Mouse (Mus musculus): ENCODE data around the gene Tas1r3. TPM values are rescaled to one million over a fixed set of nuclear protein-coding genes. Genes with fewer than 3 reads are reported as not detected.
A peak's percentile ranks its signal among the peaks of the same experiment; 100 is the strongest.

Gene Tas1r3
- polyA plus RNA-seq, 1 experiment from 2014 or later = 0.84 TPM

GRCm38 (mm10) chr4:155831205-155831766, 31.9 kb downstream of the Tas1r3 start, which contains the start of gene Aurkaip1:
Gene Aurkaip1 (plus strand): TSS chr4:155831272.
- Histone ChIP-seq H3K9ac (replicated peaks; ENCODE audit: low read depth, low read length) (peak within 1 kb of the TSS; percentile 86), H3K27ac (ENCODE audit: low read length) (peak within 1 kb of the TSS; percentile 87), H3K9me3 (ENCODE audit: control insufficient read depth, low read length) (no peaks in the 10 kb centered on the region), H3K36me3 (ENCODE audit: control insufficient read depth, insufficient read depth) (peaks cover 7% of the 10 kb centered on the region; the same call in 1 of the 2 replicates), H3K4me3 (replicated peaks; ENCODE audit: low read length) (peak within 1 kb of the TSS; percentile 78), H3K4me2 (ENCODE audit: low read length) (peak within 1 kb of the TSS; percentile 93), H3K4me1 (replicated peaks; ENCODE audit: control insufficient read depth, insufficient read depth, low read length) (peaks cover 24% of the 10 kb centered on the region), H3K27me3 (replicated peaks; ENCODE audit: control insufficient read depth, insufficient read depth, low read length) (no peaks in the 10 kb centered on the region)
- peak; percentile 95 for ATAC-seq
- under 1% methylated on average over 49 of the region's 49 CpGs for WGBS

DNA sequence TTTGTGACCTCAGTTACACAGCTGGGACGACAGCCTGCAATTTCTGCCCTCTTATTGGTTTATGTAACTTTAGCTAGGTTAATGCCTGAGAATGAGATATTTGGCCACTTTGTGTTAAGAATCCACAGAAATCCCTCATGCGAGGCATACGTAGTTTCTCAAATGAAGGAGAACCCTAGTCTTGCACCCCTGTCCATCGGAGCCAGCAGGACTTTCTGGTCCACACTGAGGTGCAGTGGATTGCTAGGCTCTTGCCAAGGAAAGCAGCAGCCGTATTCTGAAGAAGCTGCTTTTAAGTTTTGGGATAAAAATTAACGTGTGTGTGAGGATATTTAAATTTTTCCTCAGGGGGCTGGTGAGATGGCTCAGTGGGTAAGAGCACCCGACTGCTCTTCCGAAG, 32.6 kb downstream of the Tas1r3 start:
- Histone ChIP-seq H3K4me3 (replicated peaks; ENCODE audit: low read length) (peak overlapping the region; percentile 78), H3K27me3 (replicated peaks; ENCODE audit: control insufficient read depth, insufficient read depth, low read length) (no peaks in the 10 kb centered on the region), H3K4me1 (replicated peaks; ENCODE audit: control insufficient read depth, insufficient read depth, low read length) (peaks cover 24% of the 10 kb centered on the region), H3K27ac (ENCODE audit: low read length) (0 out of 2 replicates have a peak overlapping the region, but pooled peaks have one; percentile 6), H3K36me3 (ENCODE audit: control insufficient read depth, insufficient read depth) (peaks cover 9% of the 10 kb centered on the region; the same call in 1 of the 2 replicates), H3K4me2 (ENCODE audit: low read length) (peak overlapping the region; percentile 93), H3K9me3 (ENCODE audit: control insufficient read depth, low read length) (no peaks in the 10 kb centered on the region), H3K9ac (replicated peaks; ENCODE audit: low read depth, low read length) (no peak overlapping the region; the same call in 1 of the 2 replicates)
- WGBS = 55% methylated on average over 8 of the region's 8 CpGs
- ATAC-seq = no peak

DNA sequence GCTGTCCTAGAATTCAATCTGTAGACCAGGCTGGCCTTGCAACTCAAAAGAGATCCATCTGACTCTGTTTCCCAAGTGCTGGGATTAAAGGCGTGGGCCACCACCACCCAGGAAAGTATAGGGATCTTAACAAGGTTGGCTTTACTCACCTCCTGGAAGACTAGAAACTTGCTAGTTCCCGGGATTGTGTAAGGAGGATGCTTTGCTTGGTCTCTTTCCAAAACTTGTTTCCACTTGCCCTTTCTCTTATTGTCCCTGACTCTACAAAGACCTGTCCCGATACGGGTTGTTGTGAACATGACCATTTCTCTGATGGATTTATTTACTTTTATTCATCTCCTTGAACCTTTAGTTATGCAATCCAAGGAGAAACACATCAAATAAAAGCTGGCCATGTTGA, 33.3 kb downstream of the Tas1r3 start:
- peaks cover 24% of the 10 kb centered on the region for H3K4me1 ChIP-seq (replicated peaks; ENCODE audit: control insufficient read depth, insufficient read depth, low read length)
- no peak overlapping the region for H3K9ac ChIP-seq (replicated peaks; ENCODE audit: low read depth, low read length)
- ATAC-seq = no peak
- no peak overlapping the region for H3K4me2 ChIP-seq (ENCODE audit: low read length)
- H3K36me3 ChIP-seq (ENCODE audit: control insufficient read depth, insufficient read depth) = peaks cover 15% of the 10 kb centered on the region
- no peaks in the 10 kb centered on the region for H3K27me3 ChIP-seq (replicated peaks; ENCODE audit: control insufficient read depth, insufficient read depth, low read length)
- no peaks in the 10 kb centered on the region for H3K9me3 ChIP-seq (ENCODE audit: control insufficient read depth, low read length)
- 95% methylated on average over 4 of the region's 4 CpGs for whole genome bisulfite sequencing
- H3K4me3 ChIP-seq (replicated peaks; ENCODE audit: low read length) = no peak overlapping the region
- no peak overlapping the region for H3K27ac ChIP-seq (ENCODE audit: low read length)

DNA sequence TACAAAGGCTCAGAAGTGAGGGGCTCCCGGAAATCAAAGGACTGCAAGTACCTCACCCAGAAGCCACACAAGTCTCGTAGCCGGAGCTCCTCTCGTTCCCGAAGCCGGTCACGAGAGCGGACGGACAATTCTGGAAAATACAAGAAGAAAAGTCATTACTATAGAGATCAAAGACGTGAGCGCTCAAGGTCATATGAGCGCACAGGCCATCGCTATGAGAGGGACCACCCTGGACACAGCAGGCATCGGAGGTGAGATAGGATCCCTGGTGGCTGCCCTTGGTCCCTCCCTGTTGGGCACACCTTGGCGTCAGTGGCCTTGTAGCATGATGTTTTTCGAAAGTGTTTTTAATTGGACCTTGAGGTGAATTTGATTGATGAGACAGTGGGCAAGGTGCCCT, 39.7 kb downstream of the Tas1r3 start:
- Histone ChIP-seq H3K27ac (ENCODE audit: low read length) (no peak overlapping the region), H3K4me3 (replicated peaks; ENCODE audit: low read length) (no peak overlapping the region), H3K4me2 (ENCODE audit: low read length) (no peak overlapping the region), H3K9me3 (ENCODE audit: control insufficient read depth, low read length) (no peaks in the 10 kb centered on the region), H3K4me1 (replicated peaks; ENCODE audit: control insufficient read depth, insufficient read depth, low read length) (no peaks in the 10 kb centered on the region), H3K36me3 (ENCODE audit: control insufficient read depth, insufficient read depth) (peaks cover 63% of the 10 kb centered on the region), H3K27me3 (replicated peaks; ENCODE audit: control insufficient read depth, insufficient read depth, low read length) (no peaks in the 10 kb centered on the region), H3K9ac (replicated peaks; ENCODE audit: low read depth, low read length) (no peak overlapping the region)
- WGBS = 97% methylated on average over 16 of the region's 16 CpGs
- no peak for ATAC-seq

- no peak overlapping the region for H3K9ac ChIP-seq (replicated peaks; ENCODE audit: low read depth, low read length)
- no peak for ATAC-seq
- H3K4me1 ChIP-seq (replicated peaks; ENCODE audit: control insufficient read depth, insufficient read depth, low read length) = no peaks in the 10 kb centered on the region
- no peak overlapping the region for H3K27ac ChIP-seq (ENCODE audit: low read length)
- H3K27me3 ChIP-seq (replicated peaks; ENCODE audit: control insufficient read depth, insufficient read depth, low read length) = no peaks in the 10 kb centered on the region
- WGBS = 76% methylated on average over 7 of the region's 7 CpGs
- no peaks in the 10 kb centered on the region for H3K9me3 ChIP-seq (ENCODE audit: control insufficient read depth, low read length)
- no peak overlapping the region for H3K4me3 ChIP-seq (replicated peaks; ENCODE audit: low read length)
- H3K36me3 ChIP-seq (ENCODE audit: control insufficient read depth, insufficient read depth) = peaks cover 75% of the 10 kb centered on the region
- no peak overlapping the region for H3K4me2 ChIP-seq (ENCODE audit: low read length)
These were observed 42.1 kb downstream of the Tas1r3 start for GRCm38 (mm10) chr4:155821025-155821424.

GRCm38 (mm10) chr4:155817533-155817932, 45.6 kb downstream of the Tas1r3 start:
- 71% methylated on average over 4 of the region's 4 CpGs for WGBS
- H3K27me3 ChIP-seq (replicated peaks; ENCODE audit: control insufficient read depth, insufficient read depth, low read length) = no peaks in the 10 kb centered on the region
- H3K36me3 ChIP-seq (ENCODE audit: control insufficient read depth, insufficient read depth) = peaks cover 60% of the 10 kb centered on the region
- no peaks in the 10 kb centered on the region for H3K9me3 ChIP-seq (ENCODE audit: control insufficient read depth, low read length)
- no peak overlapping the region for H3K4me3 ChIP-seq (replicated peaks; ENCODE audit: low read length)
- no peak overlapping the region for H3K4me2 ChIP-seq (ENCODE audit: low read length)
- H3K4me1 ChIP-seq (replicated peaks; ENCODE audit: control insufficient read depth, insufficient read depth, low read length) = peaks cover 17% of the 10 kb centered on the region
- ATAC-seq = no peak
- H3K27ac ChIP-seq (ENCODE audit: low read length) = no peak overlapping the region
- H3K9ac ChIP-seq (replicated peaks; ENCODE audit: low read depth, low read length) = no peak overlapping the region

GRCm38 (mm10) chr4:155812665-155813181, 50.4 kb downstream of the Tas1r3 start:
- Histone ChIP-seq H3K9ac (replicated peaks; ENCODE audit: low read depth, low read length) (peak overlapping the region; percentile 97), H3K27me3 (replicated peaks; ENCODE audit: control insufficient read depth, insufficient read depth, low read length) (no peaks in the 10 kb centered on the region), H3K36me3 (ENCODE audit: control insufficient read depth, insufficient read depth) (peaks cover 46% of the 10 kb centered on the region), H3K4me3 (replicated peaks; ENCODE audit: low read length) (peak overlapping the region; percentile 90), H3K9me3 (ENCODE audit: control insufficient read depth, low read length) (no peaks in the 10 kb centered on the region), H3K4me1 (replicated peaks; ENCODE audit: control insufficient read depth, insufficient read depth, low read length) (peaks cover 22% of the 10 kb centered on the region), H3K4me2 (ENCODE audit: low read length) (peak overlapping the region; percentile 88), H3K27ac (ENCODE audit: low read length) (peak overlapping the region; percentile 84)
- under 1% methylated on average over 48 of the region's 49 CpGs for WGBS
- ATAC-seq = peak; percentile 29

- H3K27me3 ChIP-seq (replicated peaks; ENCODE audit: control insufficient read depth, insufficient read depth, low read length) = no peaks in the 10 kb centered on the region
- H3K4me2 ChIP-seq (ENCODE audit: low read length) = peak within 1 kb of the TSS; percentile 88
- peak within 1 kb of the TSS; percentile 90 for H3K4me3 ChIP-seq (replicated peaks; ENCODE audit: low read length)
- H3K9me3 ChIP-seq (ENCODE audit: control insufficient read depth, low read length) = no peaks in the 10 kb centered on the region
- peak within 1 kb of the TSS; percentile 86 for H3K27ac ChIP-seq (ENCODE audit: low read length)
- H3K4me1 ChIP-seq (replicated peaks; ENCODE audit: control insufficient read depth, insufficient read depth, low read length) = peaks cover 22% of the 10 kb centered on the region
- WGBS = under 1% methylated on average over 60 of the region's 60 CpGs
- H3K9ac ChIP-seq (replicated peaks; ENCODE audit: low read depth, low read length) = peak within 1 kb of the TSS; percentile 97
- peak; percentile 100 for ATAC-seq
- H3K36me3 ChIP-seq (ENCODE audit: control insufficient read depth, insufficient read depth) = peaks cover 43% of the 10 kb centered on the region
These were observed 51.1 kb downstream of the Tas1r3 start, which contains the start of gene Ccnl2 for GRCm38 (mm10) chr4:155811929-155812664. Gene Ccnl2 (plus strand): TSS chr4:155812489.

Measured in forebrain, embryonic 16.5 days (tissue).